Mouse (Mus musculus) monocyte, adult 2 months (primary cell): Measurements from ENCODE around the gene Lamb3.
A peak's percentile ranks its signal among the peaks of the same experiment; 100 is the strongest.

ENCODE experiments used
- DNase-seq, 2 experiments: peaks; one replicate each; pipeline ENCODE4 v3.0.0; 2022; ENCODE audit warnings: low spot score in 2 of 2, low read depth in 1 of 2

Lamb3 gene

DNA sequence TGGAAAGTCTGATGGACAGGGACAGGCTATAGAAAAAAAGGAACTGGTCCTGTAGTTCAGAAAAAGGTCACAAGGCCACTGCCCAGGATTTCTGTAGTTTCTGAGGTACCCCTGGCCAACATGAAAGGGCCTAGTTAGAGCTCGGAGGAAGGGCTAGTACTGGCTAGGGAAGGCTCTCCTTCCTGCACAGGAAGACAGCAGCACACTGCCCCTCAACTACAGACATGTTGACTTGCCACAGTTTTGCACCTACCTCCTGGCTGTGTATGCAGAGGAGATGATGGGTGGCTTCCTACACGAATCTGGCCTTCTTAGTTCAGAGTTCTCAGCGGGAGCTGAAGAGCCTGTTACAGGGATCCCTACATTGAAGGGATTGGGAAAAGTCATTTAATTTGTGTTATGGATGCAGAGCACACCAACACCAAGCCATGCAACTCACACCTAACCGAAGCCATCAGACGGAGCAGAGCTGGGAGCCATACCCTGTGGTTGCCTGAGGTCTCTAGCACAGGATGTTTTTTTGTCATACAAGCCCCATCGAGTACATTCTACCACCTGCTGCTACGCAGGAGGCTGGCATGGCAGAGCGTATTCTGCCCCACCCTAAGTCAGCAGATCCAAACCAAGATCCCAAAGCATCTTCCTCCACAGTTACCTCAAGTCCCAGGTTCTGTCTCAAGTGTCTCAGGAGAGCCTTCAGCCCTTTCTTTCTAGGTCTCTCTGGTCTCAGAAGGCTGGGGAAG, 6.7 kb upstream of the Lamb3 start:
- peak in 1 of 2 experiments; percentile 40 for DNase-seq

DNA sequence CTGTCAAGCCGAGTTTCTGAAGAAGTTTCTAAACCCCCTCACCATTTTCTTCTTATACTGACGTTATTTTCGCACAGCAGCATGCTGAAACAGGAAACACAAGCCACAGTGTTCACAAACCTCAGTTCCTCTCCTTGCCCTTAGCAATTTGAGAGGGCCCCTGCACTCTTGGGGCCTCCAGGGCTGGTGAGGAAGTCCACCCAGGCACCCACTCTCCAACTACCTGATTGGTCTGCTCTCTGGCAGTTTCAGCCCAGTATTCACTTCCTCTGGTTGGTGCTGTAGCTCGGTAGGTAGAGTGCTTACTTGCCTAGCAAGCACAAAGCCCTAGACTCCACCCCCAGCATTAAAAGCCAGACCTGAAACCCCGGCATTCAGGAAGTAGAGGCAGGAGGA, 6.1 kb upstream of the Lamb3 start, which contains the start of gene Traf3ip3:
Gene Traf3ip3 (minus strand): TSS at position 321 of the 396 bp plus-strand sequence.
- DNase-seq, result peak; percentile 73 to 78

DNA sequence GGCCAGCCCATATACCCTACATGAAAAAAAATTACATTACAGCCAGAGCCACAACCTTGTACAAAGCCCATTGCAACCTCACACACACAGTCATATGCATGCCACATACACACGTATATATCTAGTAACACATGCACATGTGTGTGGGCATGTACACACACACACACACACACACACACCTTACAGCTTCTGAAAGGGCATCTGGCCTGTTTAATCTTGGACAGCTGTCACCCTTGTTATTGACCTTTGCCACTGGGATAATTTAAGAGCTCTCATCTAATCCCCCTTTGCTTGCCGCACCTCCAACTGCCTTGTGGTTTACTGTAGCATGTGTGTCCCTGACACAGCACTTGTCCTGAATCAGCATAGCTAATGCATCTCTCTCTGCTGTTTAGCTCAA, 3.7 kb upstream of the Lamb3 start:
- DNase-seq, result no peak

DNA sequence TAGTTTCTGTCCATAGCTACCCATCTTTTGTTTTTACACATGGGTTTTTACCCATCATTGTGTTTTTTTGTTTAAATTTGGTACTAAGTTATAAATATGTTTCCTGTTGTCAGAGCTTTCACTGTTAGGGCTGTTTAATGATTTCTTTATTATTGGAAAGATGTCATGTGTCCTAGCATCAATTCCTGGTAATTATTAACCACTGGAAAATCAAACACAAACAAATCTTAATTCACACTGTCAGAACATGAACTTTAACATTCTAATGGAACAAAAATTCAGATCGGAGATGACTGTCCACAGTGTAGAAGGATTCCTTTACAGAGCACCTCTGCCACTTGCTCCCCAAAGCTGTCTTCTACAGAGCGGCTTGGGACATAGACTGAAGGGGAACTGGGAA, 2.1 kb upstream of the Lamb3 start:
- DNase-seq, result no peak

DNA sequence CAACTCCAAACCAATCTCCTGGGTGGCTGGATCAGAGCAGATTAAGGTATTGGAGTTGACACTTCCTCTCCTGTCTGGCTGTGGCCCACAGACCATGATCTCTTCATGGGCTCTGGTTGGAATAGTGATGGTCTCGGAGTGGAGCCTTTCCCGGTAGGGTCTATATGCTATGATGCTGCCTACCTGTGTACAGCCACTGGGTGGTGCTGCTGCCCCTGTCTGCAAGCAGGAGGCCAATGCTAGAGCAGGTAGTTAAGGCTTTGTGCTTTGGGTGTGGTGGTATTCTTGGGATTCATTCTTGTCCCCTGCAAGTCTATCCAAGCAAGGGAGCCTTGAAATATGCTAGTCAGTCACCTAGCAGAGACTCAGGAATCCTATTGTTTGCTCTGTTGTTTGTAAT, 679 bp downstream of the Lamb3 start:
- peak in 1 of 2 experiments; percentile 19 for DNase-seq

DNA sequence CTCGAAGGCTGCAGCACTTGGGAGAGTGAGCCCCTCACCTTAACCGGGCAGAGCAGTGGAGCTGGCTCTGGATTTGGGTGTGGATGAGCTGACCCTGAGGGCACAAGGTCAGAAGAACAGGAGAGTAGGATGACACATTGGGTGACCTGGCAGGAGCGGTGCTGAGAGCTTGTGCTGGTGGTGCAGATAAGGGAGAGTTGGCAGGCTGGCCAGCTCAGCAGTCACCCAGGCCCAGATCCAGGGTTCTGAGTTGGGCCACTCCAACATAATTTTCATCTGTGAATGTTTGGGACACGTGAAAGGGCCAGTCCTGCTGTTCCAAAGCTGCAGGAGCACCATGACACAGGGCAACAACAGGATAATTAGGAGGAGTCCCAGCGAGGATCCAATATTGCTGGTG, 3.9 kb downstream of the Lamb3 start:
- DNase-seq, result no peak

DNA sequence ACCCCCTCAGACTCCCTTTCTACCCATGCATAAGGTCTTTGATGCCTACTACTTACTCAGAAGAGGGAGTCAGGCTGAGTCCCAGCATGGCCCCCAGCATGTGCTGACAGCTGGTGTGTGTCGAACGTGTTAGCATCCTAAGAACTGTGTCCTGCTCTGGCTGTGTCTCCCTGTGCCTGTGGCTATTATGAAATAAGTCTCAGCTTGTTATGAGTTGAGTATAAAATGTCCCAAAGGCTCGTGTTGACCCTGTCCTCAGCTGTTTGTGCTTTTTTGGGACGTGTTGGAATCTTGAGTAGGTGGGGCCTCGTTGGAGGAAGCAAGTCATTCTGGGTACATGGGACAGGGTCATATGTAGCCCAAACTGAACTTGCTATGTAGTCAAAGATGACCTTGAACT, 6.6 kb downstream of the Lamb3 start:
- DNase-seq, result no peak

DNA sequence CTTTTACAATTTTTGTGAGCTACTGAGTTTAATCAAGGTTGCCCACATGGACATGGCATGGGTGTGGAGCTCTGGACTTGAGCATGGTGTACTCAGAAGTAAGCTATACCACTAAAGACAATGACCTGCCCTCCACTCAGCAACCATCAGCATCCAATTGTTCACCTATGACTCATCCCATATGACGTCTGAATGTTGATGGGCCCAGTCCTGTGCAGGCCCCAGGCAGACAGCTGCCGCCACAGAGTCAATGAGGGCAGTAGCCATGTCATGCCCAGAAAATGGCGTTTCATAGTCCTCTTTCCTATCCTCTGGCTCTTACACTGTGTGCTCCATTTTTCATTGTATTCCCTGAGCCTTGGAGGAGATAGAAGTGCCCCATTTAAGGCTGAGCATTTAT, 8.5 kb downstream of the Lamb3 start:
- DNase-seq, result no peak

DNA sequence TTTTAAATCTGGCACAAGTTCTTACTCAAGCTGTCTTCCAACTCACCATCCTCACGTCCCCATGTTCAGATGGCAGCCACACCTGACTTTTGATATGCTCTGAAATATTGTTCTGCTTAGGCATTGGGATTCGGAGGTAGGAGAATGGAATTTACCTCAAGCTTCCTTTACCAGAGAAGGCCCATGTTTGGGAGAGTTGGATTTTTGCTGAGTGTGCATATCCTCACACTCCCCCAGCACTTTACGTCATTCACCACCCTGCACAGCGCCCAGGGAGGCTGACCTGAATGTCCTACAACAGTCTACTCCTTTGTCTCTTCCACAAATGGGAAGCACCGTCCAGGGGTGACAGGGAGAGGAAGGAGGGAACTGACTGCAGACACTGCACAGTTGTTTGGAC, 12.9 kb downstream of the Lamb3 start:
- DNase-seq, result no peak

DNA sequence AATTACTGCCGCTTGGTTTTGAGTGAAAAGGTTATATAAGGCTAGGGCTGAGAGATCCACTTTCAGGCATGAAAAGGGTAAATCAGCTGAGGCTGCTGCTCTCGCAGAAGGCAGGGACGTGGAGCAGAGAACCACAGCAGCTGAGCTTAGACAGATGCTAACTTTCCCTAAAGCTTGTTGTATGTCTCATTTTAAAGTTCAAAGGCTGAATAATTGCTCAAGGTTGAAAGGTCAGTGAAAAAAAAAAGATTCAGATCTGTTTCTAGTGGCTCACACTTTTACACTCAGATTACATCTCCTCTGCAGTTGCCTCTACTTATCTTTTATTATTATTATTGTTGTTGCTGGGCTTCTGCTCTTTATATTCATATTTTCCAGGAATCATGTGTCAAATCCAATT, 18.0 kb downstream of the Lamb3 start:
- no peak for DNase-seq

DNA sequence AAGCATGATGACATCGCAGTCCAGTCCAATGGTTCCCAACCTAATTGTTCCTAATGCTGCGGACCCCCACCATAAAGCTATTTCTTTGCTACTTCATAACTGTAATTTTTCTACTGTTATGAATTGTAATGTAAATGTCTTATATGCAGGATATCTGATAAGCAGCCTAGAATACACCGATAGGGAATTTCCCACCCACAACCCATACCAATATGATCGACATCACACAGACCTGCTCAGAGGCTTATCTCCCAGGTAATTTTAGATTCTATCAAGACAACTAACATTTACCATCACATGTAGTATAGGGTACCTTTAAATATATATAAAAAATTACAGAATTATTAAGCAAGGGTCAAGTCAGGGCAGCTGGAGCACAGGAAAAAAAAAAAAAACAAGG, 18.6 kb downstream of the Lamb3 start:
- DNase-seq, result no peak

DNA sequence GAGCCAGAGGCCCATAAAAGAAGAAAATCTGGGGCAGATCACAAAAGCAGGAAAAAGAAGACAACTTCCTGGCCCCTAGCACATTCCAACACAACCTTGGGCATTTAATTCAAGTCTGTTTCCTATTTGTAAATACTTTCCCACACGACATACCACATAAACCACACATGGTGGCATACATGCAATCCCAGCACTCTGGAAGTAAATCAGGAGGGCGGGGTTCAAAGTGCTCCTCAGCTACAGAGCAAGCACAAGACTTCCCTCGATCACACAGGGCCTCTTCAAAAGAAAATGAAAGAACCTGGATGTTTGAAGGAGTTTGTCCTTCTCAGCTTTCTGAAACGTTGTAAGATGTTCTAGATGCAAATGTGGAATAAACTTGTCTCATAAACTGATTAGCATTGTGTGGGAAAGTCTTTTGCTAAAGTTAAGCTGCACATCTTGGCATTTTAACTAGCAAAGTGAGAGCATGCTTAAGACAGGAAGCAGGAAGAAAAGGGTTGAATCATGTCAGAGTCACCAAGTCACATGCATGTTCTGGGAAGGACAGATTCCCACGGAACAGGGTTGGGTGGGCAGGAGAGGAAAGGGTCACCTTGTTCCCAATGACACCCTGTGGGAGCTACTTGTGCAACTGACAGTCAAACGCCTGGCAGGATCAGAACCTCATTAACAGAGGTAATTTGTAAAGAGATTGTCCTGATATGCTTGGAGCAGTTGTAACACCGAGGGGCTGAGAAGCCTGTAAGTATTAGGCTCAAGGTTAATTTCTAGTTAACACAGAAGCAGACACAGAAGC, 19.4 kb downstream of the Lamb3 start:
- no peak for DNase-seq

DNA sequence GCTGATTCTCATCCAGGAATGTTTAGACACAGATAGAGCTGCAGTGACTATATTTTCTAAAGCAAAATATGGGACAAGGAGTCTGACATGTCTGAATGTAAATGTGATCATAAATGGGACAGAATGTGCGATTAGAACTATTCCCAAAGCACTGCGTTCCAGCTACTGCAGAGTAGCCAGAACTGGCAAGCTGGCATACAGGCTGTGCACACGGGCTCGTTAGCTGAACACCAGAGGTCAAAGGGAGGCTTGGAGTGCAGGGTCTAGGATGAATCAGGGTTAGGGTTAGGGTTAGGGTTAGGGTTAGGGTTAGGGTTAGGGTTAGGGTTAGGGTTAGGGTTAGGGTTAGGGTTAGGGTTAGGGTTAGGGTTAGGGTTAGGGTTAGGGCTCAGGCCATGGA, 20.0 kb downstream of the Lamb3 start:
- no peak for DNase-seq

DNA sequence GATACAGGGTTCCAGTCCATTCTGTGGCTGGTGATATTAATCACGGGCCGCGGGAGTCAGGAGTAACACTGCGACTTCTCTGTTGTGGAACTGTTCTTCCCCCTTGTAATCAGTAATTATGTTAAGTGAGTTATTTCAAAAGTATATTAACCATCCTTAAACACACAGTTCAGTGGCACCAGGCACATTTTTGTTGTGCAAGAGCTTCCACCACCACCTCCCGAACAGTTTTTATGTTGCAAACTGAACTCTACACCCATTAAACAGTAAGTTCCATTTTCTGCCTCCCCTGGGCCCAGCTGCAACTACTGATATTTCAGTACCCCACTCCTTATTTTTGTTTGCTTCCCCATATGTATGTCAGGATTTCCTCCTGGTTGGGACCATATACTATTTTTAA, 22.1 kb downstream of the Lamb3 start:
- DNase-seq, result no peak

DNA sequence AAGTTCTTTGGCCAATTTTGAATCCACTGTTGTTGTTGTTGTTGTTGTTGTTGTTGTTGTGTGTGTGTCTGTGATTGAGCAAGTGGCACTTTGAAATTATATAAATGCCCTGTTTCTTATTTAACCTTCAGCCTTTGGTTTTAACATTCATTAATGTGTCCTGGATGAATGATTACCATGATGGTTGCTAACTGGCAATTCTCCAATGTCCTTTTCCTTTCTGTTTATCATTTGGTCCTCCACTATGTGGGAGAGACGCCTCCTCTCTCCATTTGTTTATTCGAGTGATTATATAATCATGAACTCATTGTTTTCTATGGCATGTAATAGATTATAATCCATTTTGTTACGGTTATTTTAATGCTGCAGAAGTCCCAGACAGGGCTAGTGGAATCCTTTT, 23.0 kb downstream of the Lamb3 start:
- DNase-seq, result no peak

DNA sequence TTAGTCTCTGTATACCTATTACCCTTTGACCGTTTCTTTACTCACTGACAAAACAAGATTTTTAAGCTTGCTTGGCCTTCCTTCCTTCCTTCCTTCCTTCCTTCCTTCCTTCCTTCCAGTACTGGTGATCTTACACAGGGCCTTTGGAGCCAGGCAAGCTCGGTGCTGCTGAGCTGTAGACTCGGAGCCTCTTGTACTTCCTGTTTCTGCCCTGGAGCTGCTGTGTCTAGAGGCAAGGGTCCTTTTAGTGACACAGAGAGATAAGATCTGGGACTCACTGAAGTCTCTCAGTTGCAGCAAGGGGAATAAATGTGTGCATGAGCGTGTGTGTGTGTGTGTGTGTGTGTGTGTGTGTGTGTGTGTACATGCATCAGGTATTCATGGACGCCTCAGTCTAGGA, 23.4 kb downstream of the Lamb3 start:
- no peak for DNase-seq

DNA sequence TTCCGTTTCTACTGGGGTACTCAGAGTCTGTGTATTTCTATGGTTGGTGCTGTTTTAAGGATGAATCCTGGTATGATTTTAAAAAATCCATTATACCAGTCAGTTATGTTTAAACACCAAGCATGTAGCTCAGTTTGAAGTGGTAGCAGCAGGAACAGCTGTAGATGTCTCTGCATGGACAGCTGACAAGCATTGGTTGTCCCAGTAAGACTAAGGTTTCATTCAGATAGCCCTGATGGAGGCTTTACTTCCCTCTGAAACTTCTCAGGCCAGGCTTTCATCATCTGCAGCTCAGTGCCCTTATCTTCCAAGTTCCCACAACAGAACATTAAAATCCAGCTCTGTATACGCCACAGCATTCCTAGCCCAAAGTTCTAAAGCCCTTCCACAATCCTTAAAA, 25.2 kb downstream of the Lamb3 start:
- no peak for DNase-seq

DNA sequence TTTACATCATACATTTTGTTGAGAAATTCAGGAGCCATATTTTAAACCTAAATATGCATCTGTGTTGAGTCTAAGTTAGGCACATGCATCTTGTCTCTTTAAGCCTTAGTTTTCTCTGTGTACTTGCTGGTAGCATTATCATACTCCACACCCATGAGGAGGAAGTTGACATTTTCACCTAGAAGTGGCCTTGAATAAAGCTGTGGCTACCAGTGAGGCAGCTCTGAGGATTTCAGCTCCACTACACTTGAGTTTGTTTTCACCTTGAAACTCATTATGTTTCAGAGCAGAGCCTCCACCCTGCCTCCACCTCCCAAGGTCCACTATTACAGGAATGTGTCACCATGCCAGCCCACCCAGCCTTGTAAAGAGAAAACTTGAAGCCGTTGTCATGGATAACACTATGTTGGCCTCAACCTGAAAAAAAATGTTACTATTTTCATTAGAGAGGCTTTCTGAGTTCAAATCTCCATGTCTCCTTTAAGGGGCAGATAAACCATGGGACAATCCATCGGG, 26.7 kb downstream of the Lamb3 start:
- no peak for DNase-seq

DNA sequence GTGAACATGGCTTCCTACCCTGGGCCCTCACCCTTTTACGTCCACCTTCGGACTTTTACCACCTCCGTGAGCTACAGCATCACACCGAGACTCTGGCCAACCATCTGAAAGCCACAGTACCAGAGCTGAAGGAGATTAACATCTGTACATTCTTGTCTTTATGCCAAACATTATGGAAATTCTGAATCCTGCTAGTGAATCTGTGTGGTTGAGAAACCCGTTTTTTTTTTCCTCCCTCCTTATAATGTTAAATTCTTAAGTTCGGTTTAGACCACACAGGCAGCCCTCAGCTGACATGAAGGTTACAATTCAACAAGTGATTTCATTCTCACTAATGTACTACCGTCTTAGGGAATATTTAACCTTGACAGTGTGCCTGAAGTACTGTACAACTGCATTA, 27.4 kb downstream of the Lamb3 start:
- DNase-seq, result no peak

DNA sequence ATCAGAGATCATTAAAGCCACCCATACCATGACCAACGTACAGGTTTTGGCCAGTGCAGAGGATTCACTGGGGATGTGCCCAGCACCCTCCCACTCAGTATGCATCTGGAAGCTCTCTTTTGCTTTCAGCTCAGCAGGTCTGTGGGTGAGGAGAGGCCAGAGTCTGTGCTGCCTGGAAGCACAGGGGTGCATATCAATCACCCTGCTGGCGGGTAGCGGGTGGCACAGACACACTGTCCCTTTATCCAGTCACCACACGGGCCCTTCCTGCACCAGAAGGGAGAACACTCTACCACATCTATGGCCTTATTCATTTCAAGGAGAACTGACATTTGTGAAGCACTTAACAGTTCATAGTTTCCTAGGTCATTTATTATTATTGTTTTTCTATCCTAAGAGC, 30.9 kb downstream of the Lamb3 start:
- no peak for DNase-seq

DNA sequence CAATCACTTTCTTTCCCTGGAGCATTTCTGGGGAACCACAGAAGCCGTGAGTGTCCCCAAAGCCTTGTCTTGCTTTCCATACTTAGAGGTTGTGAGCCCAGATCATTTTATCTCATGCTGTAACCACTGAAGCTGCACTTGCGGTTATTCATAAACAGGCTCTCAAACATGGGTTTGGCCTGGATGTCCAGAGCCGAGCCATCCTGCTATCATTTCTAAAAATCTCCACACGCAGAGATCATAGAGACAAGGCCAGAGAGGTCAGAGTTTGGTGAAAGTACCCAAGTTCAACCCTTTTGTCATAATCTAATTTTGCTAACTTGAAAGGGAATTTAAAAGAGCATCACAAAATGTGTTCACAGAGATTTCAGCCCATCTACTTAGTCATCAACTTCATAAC, 33.9 kb downstream of the Lamb3 start:
- no peak for DNase-seq

DNA sequence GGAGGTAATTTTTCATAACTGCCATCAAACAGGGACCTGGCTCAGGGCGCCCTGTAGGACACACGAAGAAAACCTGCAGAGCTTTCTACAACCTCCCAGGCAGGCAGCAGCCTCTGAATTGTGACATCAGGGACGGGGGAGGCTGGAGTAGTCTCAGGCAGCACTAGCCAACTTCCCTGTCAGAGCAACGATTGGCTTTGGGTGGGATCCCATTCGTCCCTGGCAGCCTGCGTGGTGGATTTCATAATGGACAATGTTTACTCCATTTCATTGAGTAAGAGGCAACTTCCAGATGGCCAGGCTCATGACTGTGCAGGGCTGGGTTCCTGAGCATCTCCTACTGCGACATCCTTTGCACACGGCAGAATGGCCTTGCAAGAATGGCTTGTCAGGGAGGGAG, 34.7 kb downstream of the Lamb3 start:
- DNase-seq, result peak; percentile 75 to 85
